Mouse (Mus musculus) neural tube, embryonic 11.5 days (tissue): ENCODE data around the gene Sgms2. TPM values are rescaled to one million over a fixed set of nuclear protein-coding genes. Genes with fewer than 3 reads are reported as not detected.

Experiments
- ATAC-seq: fragments of 200-750 bp; cut with Nextera tagmentation; 2 replicates; pipeline ENCODE4 v1.8.0; 2017; ENCODE audit warnings: moderate number of reproducible peaks, mild to moderate bottlenecking, moderate TSS enrichment, moderate library complexity; ENCODE audit not compliant: insufficient read depth, low FRiP score, low TSS enrichment
- DNase-seq: peaks from one replicate; pipeline ENCODE4 v3.0.0-alpha.2; 2015; ENCODE audit warnings: low spot score
- H3K27ac ChIP-seq: fragments of 300-500 bp; sonication (generic); 2 replicates; pipeline ENCODE4 v1.5.1; 2014; ENCODE audit warnings: low read depth, mild to moderate bottlenecking, low read length
- H3K27me3 ChIP-seq: fragments of 300-500 bp; sonication (generic); 2 replicates; pipeline ENCODE4 v1.6.1; 2014; ENCODE audit warnings: mild to moderate bottlenecking, low read length, mixed read lengths; ENCODE audit not compliant: control insufficient read depth, insufficient read depth
- H3K36me3 ChIP-seq: fragments of 300-500 bp; sonication (generic); 2 replicates; pipeline ENCODE4 v1.6.1; 2014; ENCODE audit warnings: mild to moderate bottlenecking, low read length, moderate library complexity, mixed read lengths; ENCODE audit not compliant: control insufficient read depth, insufficient read depth
- H3K4me1 ChIP-seq: fragments of 300-500 bp; sonication (generic); 2 replicates; pipeline ENCODE4 v1.6.1; 2014; ENCODE audit warnings: low read length, mixed read lengths; ENCODE audit not compliant: control insufficient read depth, insufficient read depth
- H3K4me2 ChIP-seq: fragments of 300-500 bp; sonication (generic); 2 replicates; pipeline ENCODE4 v1.6.1; 2014; ENCODE audit warnings: low read depth, mild to moderate bottlenecking, moderate library complexity
- H3K4me3 ChIP-seq: fragments of 300-500 bp; sonication (generic); 2 replicates; pipeline ENCODE4 v1.5.1; 2014; ENCODE audit warnings: low read depth, low read length
- H3K9ac ChIP-seq: fragments of 300-500 bp; sonication (generic); 2 replicates; pipeline ENCODE4 v1.6.1; 2014; ENCODE audit warnings: mild to moderate bottlenecking, low read length
- H3K9me3 ChIP-seq: fragments of 300-500 bp; sonication (generic); 2 replicates; pipeline ENCODE4 v1.6.1; 2016; ENCODE audit warnings: low read length; ENCODE audit not compliant: control insufficient read depth
- WGBS: fragments of 180-500 bp; shearing (Covaris S2); extraction: QIAGEN DNeasy Blood & Tissue Kit; methylation state at CpG from one replicate; pipeline ENCODE4 v1.1.7; 2014; 5-methylcytosine and 5-hydroxymethylcytosine counted together
- polyA plus RNA-seq: library from polyadenylated mRNA; unstranded; fragments of >200 nt; fragmentation: Nextera tagmentation; extraction: Ambion mirVana; gene quantifications from 2 replicates; pipeline ENCODE4 v1.2.1, GENCODE M21; 2014

Gene Sgms2
- polyA plus RNA-seq, 1 experiment from 2014 or later = 0.52 TPM

DNA sequence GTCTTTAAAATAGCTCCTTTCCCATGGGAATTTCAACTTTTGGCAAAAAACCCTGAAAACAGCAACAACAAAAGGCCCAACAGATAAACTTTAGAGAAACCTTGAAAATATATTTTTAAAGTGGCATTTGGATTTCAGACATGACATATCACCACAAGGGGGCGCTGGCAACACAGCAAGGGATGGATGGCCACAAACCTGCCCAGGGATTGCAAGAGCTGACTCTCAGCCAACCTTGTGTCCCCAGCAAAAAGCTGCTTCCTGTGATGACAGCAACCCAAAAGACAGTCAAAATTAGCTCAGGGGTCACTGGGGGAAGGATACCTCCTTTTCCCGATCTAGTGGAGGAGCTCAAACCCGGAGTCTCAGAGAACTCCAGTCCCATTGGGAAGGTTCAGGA is 171.0 kb downstream of the Sgms2 start:
- no peak for ATAC-seq
- no peak overlapping the region for H3K9ac ChIP-seq
- no peaks in the 10 kb centered on the region for H3K4me1 ChIP-seq
- H3K27ac ChIP-seq = no peak overlapping the region
- 8% methylated on average over 3 of the region's 3 CpGs for WGBS
- no peak overlapping the region for H3K4me3 ChIP-seq
- H3K4me2 ChIP-seq = no peak overlapping the region
- no peaks in the 10 kb centered on the region for H3K27me3 ChIP-seq
- DNase-seq = peak; percentile 82
- no peaks in the 10 kb centered on the region for H3K9me3 ChIP-seq
- no peaks in the 10 kb centered on the region for H3K36me3 ChIP-seq

- Histone ChIP-seq H3K4me2 (no peak overlapping the region), H3K27ac (no peak overlapping the region), H3K9ac (no peak overlapping the region), H3K27me3 (no peaks in the 10 kb centered on the region), H3K4me1 (no peaks in the 10 kb centered on the region), H3K9me3 (no peaks in the 10 kb centered on the region), H3K4me3 (no peak overlapping the region), H3K36me3 (no peaks in the 10 kb centered on the region)
- ATAC-seq (no peak), DNase-seq (no peak)
- WGBS = 63% methylated on average over 2 of the region's 2 CpGs
Observed at GRCm38 (mm10) chr3:131318211-131318610, 173.0 kb downstream of the Sgms2 start.

DNA sequence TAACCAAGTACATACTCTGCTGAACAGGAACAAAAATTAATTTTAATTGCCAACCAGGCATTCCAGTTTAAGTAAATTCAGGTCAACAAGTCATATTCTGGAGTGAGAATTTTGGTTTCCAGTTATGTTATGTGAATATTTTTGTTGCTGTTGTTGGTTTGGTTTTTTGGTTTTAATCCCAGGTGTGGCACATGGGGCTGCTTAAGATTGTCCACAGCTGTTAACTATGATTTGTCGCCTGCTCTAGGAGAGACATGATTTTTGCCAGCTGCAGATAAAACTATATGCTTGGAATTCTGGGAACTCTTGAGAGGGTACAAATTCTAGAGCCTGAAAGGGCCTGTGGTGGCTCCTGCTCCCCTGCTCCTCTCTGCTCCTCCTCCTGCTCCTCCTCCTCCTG is 174.1 kb downstream of the Sgms2 start:
- Histone ChIP-seq H3K27ac (no peak overlapping the region), H3K4me3 (no peak overlapping the region), H3K36me3 (no peaks in the 10 kb centered on the region), H3K27me3 (no peaks in the 10 kb centered on the region), H3K9me3 (no peaks in the 10 kb centered on the region), H3K4me2 (no peak overlapping the region), H3K9ac (no peak overlapping the region), H3K4me1 (no peaks in the 10 kb centered on the region)
- ATAC-seq (no peak), DNase-seq (no peak)
- WGBS = 91% methylated on average over 1 of the region's 1 CpGs

DNA sequence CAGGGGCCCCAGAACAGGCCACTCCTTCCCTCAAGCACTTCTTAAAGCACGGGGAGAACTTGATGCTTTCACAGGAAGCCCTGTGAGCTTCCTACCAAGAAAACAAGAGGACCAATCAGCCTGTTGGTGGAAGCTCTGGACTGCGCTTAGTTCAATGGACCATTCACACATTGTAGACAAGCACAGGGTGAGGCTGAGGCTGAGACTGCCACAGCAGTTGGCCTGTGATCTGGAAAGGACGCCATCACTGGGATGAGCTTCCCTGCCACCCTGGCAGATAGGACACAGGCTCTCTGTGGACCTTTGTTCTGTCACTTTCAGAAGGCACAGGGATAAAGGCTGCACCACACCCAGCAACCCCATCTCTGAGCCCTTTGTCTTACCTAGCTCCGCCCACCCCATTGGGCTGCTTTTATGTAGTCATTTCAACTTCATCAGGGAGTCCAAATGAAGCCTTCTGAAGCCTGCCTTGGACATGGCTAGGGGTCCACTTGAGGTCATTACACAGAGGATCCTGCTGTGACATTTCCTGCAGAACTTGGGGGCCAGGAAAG is 175.2 kb downstream of the Sgms2 start:
- Histone ChIP-seq H3K9me3 (no peaks in the 10 kb centered on the region), H3K27me3 (no peaks in the 10 kb centered on the region), H3K4me1 (no peaks in the 10 kb centered on the region), H3K4me2 (no peak overlapping the region), H3K27ac (no peak overlapping the region), H3K9ac (no peak overlapping the region), H3K36me3 (no peaks in the 10 kb centered on the region), H3K4me3 (no peak overlapping the region)
- DNase-seq = no peak
- ATAC-seq = no peak
- WGBS = 30% methylated on average over 4 of the region's 4 CpGs

- H3K4me2 ChIP-seq = no peak overlapping the region
- H3K9me3 ChIP-seq = no peaks in the 10 kb centered on the region
- no peaks in the 10 kb centered on the region for H3K27me3 ChIP-seq
- no peak for ATAC-seq
- no peak overlapping the region for H3K27ac ChIP-seq
- 92% methylated on average over 9 of the region's 9 CpGs for WGBS
- no peaks in the 10 kb centered on the region for H3K36me3 ChIP-seq
- no peaks in the 10 kb centered on the region for H3K4me1 ChIP-seq
- DNase-seq = no peak
- H3K9ac ChIP-seq = no peak overlapping the region
- no peak overlapping the region for H3K4me3 ChIP-seq
Observed at GRCm38 (mm10) chr3:131312340-131312739, 178.9 kb downstream of the Sgms2 start.

GRCm38 (mm10) chr3:131310572-131310971 is 180.6 kb downstream of the Sgms2 start:
- Histone ChIP-seq H3K9me3 (no peaks in the 10 kb centered on the region), H3K27me3 (no peaks in the 10 kb centered on the region), H3K36me3 (no peaks in the 10 kb centered on the region), H3K4me1 (no peaks in the 10 kb centered on the region), H3K4me3 (no peak overlapping the region), H3K27ac (no peak overlapping the region), H3K9ac (no peak overlapping the region), H3K4me2 (no peak overlapping the region)
- ATAC-seq = no peak
- WGBS = 84% methylated on average over 4 of the region's 4 CpGs
- no peak for DNase-seq

DNA sequence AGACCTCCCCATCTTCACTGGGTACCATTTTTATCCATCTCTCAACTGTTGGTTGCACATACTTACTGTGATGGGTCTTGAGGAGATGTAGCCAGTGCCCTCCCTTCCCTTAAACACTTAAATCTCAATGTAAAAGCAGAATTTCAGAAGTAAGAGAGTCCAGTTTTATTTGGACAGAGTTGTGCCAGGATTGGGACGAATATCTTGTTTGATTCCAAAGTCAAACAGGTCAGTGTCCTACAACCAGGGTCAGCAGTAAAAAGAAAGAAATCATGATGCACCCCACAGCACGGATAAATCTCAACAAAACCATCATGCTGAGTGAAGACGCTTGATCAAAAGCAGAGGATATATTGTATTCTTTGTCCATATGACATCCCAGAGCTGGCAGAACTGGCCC is 183.4 kb downstream of the Sgms2 start:
- DNase-seq = no peak
- no peaks in the 10 kb centered on the region for H3K27me3 ChIP-seq
- H3K4me2 ChIP-seq = no peak overlapping the region
- H3K9me3 ChIP-seq = no peaks in the 10 kb centered on the region
- H3K4me3 ChIP-seq = no peak overlapping the region
- 90% methylated on average over 3 of the region's 3 CpGs for WGBS
- ATAC-seq = no peak
- no peak overlapping the region for H3K9ac ChIP-seq
- no peaks in the 10 kb centered on the region for H3K4me1 ChIP-seq
- no peaks in the 10 kb centered on the region for H3K36me3 ChIP-seq
- no peak overlapping the region for H3K27ac ChIP-seq

- Histone ChIP-seq H3K36me3 (no peaks in the 10 kb centered on the region), H3K27me3 (no peaks in the 10 kb centered on the region), H3K4me3 (no peak overlapping the region), H3K9me3 (no peaks in the 10 kb centered on the region), H3K4me2 (no peak overlapping the region), H3K27ac (no peak overlapping the region), H3K4me1 (no peaks in the 10 kb centered on the region), H3K9ac (no peak overlapping the region)
- no peak for ATAC-seq
- no peak for DNase-seq
- 91% methylated on average over 7 of the region's 7 CpGs for WGBS
Observed at GRCm38 (mm10) chr3:131306255-131306654, 185.0 kb downstream of the Sgms2 start.

DNA sequence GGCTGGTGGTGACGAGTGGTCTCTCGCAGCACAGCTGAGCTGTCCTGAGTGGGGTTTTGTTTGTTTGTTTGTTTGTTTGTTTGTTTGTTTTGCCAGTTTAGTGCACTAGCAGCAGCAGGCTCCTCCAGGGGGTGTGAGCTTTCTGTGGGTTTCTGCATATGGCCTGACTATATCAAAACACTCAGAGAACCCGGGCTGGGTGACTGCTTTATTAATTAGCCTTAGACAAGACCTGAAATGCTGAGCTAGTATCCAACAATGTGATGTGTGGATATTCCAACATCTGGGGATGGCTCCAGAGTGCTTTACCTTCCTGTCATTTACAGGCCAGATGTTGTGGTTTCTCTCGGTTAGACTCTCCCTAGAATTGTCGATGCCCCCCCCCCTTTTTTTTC is 187.9 kb downstream of the Sgms2 start:
- WGBS = 25% methylated on average over 5 of the region's 5 CpGs
- Histone ChIP-seq H3K36me3 (no peaks in the 10 kb centered on the region), H3K27ac (no peak overlapping the region), H3K9me3 (no peaks in the 10 kb centered on the region), H3K27me3 (no peaks in the 10 kb centered on the region), H3K4me2 (peak overlapping the region; percentile 98), H3K4me1 (no peaks in the 10 kb centered on the region), H3K4me3 (peak overlapping the region; percentile 68), H3K9ac (no peak overlapping the region; the same call in 1 of the 2 replicates)
- ATAC-seq = no peak; the same call in 1 of the 2 replicates
- DNase-seq = no peak
